Mouse (Mus musculus): ENCODE measurements around the gene 3110001I22Rik. TPM values are rescaled to one million over a fixed set of nuclear protein-coding genes. Genes with fewer than 3 reads are reported as not detected.
A peak's percentile ranks its signal among the peaks of the same experiment; 100 is the strongest.

Gene 3110001I22Rik
- total RNA-seq, 2 experiments from 2014 or later: 3.5 to 4.0 TPM

- peak overlapping the region; percentile 99 for H3K4me3 ChIP-seq
- no peak for TF ChIP-seq CTCF (conservative IDR thresholded peaks at IDR 0.05)
- H3K27ac ChIP-seq: peak overlapping the region; percentile 98
- DNase-seq (ENCODE audit: low spot score in 2 of 2): peak; percentile 25 to 29
Observed at GRCm38 (mm10) chr16:13672386-13672898, 713 bp downstream of the 3110001I22Rik start.

DNA sequence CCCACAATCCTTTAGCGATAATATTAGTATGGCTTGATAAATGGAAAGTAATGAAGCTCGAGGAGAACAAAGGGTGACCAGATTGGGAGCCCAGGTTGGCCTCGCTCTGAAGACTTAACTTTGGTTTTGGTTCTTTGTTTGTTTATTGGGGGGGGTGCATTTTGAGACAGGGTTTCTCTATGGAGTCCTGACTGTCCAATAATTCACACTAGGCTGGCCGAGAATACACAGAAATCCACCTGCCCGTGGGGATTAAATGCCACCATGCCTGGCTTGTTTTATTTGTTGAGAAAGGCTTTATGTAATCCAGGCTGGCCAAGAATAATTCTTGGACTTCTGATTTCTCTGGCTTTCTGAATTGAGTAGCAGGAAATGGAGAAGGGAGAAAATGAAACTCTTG lies 1.4 kb downstream of the 3110001I22Rik start:
- H3K4me3 ChIP-seq: peak overlapping the region; percentile 99; the same call in 1 of the 2 replicates
- TF ChIP-seq CTCF (conservative IDR thresholded peaks at IDR 0.05): no peak
- DNase-seq (ENCODE audit: low spot score in 2 of 2): no peak
- H3K27ac ChIP-seq: no peak overlapping the region

DNA sequence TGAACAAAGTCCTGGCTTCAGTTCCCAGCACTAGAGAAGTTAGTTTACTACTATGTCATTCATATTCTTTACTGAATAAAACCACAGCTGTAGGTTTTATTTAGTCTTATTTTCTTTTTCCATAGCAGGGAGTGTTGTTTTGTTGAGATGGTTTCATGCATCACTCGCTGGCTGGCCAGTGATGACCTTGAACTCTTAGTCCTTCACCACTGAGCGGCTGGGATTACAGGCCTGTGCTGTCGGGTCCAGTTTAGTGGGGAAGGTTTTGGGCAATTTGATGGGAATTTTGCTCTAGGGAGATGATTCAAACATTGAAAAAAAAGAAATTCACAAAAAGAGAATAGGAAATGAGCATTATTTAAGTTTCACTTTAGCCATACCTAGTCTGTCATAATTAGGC lies 2.8 kb downstream of the 3110001I22Rik start:
- TF ChIP-seq CTCF (conservative IDR thresholded peaks at IDR 0.05): no peak
- Histone ChIP-seq H3K4me3 (no peak overlapping the region), H3K27ac (no peak overlapping the region)
- no peak for DNase-seq (ENCODE audit: low spot score in 2 of 2)

GRCm38 (mm10) chr16:13678601-13679319 lies 7.0 kb downstream of the 3110001I22Rik start:
- DNase-seq (ENCODE audit: low spot score in 2 of 2): no peak
- H3K4me3 ChIP-seq: no peak overlapping the region
- no peak overlapping the region for H3K27ac ChIP-seq
- no peak for TF ChIP-seq CTCF (conservative IDR thresholded peaks at IDR 0.05)

DNA sequence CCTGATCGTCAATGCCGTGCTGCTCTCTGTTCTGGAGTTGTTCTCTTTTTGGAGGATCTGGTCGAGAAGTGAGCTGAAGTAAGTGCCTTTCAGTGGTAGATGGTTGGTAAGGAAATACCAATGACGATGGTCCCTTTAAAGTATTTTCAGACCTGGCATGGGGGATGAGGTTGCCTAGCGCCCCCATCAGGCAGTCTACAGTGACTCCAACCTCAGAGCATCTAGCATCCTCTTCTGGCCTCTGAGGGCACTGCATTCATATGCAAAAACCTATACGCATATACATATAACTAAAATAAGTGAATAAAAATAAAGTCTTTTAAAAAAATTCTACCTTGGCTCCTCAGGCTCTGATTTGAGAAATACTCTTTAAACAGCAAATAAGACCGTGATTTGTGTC lies 27.3 kb downstream of the 3110001I22Rik start:
- TF ChIP-seq CTCF (conservative IDR thresholded peaks at IDR 0.05): peak; percentile 61
- no peak overlapping the region for H3K4me3 ChIP-seq
- H3K27ac ChIP-seq: no peak overlapping the region
- DNase-seq (ENCODE audit: low spot score in 2 of 2): no peak

- Histone ChIP-seq H3K4me3 (no peak overlapping the region), H3K27ac (no peak overlapping the region)
- TF ChIP-seq CTCF (conservative IDR thresholded peaks at IDR 0.05): no peak
- DNase-seq (ENCODE audit: low spot score in 2 of 2): no peak
Observed at GRCm38 (mm10) chr16:13702184-13702583, 30.5 kb downstream of the 3110001I22Rik start.

- no peak for TF ChIP-seq CTCF (conservative IDR thresholded peaks at IDR 0.05)
- DNase-seq (ENCODE audit: low spot score in 2 of 2): no peak
- H3K4me3 ChIP-seq: no peak overlapping the region
- no peak overlapping the region for H3K27ac ChIP-seq
Observed at GRCm38 (mm10) chr16:13704676-13705075, 32.9 kb downstream of the 3110001I22Rik start.

- no peak for TF ChIP-seq CTCF (conservative IDR thresholded peaks at IDR 0.05)
- H3K27ac ChIP-seq: no peak overlapping the region
Observed at GRCm38 (mm10) chr16:13714910-13715309, 43.2 kb downstream of the 3110001I22Rik start.

GRCm38 (mm10) chr16:13716821-13717553 lies 45.3 kb downstream of the 3110001I22Rik start:
- DNase-seq (ENCODE audit: low spot score in 2 of 2): no peak
- no peak for TF ChIP-seq CTCF (conservative IDR thresholded peaks at IDR 0.05)
- no peak overlapping the region for H3K4me3 ChIP-seq
- no peak overlapping the region for H3K27ac ChIP-seq

More at GRCm38 (mm10) chr16:13714910-13715309, 43.2 kb downstream of the 3110001I22Rik start:
- no peak overlapping the region for H3K4me3 ChIP-seq
- DNase-seq (ENCODE audit: low spot score in 2 of 2): no peak

GRCm38 (mm10) chr16:13722937-13723336 lies 51.2 kb downstream of the 3110001I22Rik start:
- Histone ChIP-seq H3K4me3 (no peak overlapping the region), H3K27ac (no peak overlapping the region)
- TF ChIP-seq CTCF (conservative IDR thresholded peaks at IDR 0.05): no peak
- DNase-seq (ENCODE audit: low spot score in 2 of 2): no peak

DNA sequence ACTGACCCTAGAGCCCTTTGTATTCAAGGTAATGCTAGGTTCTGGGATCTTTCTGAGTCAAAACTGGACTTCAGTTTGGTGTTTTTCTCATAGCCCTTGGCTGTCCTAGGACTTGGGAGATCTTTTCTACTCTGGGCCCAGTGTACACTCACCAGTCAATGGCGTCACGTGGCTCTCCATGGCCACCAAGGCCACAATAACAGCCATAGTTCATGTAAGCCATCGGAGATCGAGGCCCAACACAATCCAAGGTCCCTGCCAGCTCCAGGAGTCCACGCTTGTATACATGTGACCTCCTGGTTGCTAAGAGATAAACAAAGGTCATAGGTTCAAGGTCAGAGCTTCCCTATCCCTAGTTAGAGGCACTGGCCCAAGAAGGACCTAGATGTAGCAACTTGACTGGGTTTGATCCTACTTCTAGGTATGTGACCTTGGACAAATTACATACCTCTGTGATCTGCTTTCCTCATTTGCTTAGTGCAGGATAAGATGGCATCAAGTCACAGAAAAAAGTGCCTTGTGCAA lies 56.1 kb downstream of the 3110001I22Rik start:
- no peak for DNase-seq (ENCODE audit: low spot score in 2 of 2)
- no peak for TF ChIP-seq CTCF (conservative IDR thresholded peaks at IDR 0.05)
- no peak overlapping the region for H3K27ac ChIP-seq
- H3K4me3 ChIP-seq: no peak overlapping the region

Other genes starting within 250 kb of the 3110001I22Rik start
- 10 to 100 TPM; 23.5 to 25.6 TPM for gene Parn, start 3.8 kb upstream of the 3110001I22Rik start, total RNA-seq (2021)
- 10 to 100 TPM; 40.0 to 45.2 TPM for gene Bfar, start 71 bp upstream of the 3110001I22Rik start, total RNA-seq (2021)
- gene Pla2g10, start 59.1 kb downstream of the 3110001I22Rik start, total RNA-seq (2021): not detected
- 10 to 100 TPM; 47.2 to 51.4 TPM for gene Rrn3, start 108.8 kb downstream of the 3110001I22Rik start, total RNA-seq (2021)
- 10 to 100 TPM; 79.9 to 83.7 TPM for gene Ntan1, start 146.9 kb downstream of the 3110001I22Rik start, total RNA-seq (2021)
- 10 to 100 TPM; 72.8 to 74.1 TPM for gene Pdxdc1, start 231.2 kb downstream of the 3110001I22Rik start, total RNA-seq (2021)
- 10 to 100 TPM; 67.5 to 71.3 TPM for gene Mpv17l, start 231.2 kb downstream of the 3110001I22Rik start, total RNA-seq (2021)